Mouse (Mus musculus) neural tube, embryonic 11.5 days (tissue): ENCODE measurements around the gene Glt8d1. TPM values are rescaled to one million over a fixed set of nuclear protein-coding genes. Genes with fewer than 3 reads are reported as not detected.

Source experiments
- ATAC-seq: fragments of 200-750 bp; cut with Nextera tagmentation; 2 replicates; pipeline ENCODE4 v1.8.0; 2017; ENCODE audit warnings: moderate number of reproducible peaks, mild to moderate bottlenecking, moderate TSS enrichment, moderate library complexity; ENCODE audit not compliant: insufficient read depth, low FRiP score, low TSS enrichment
- DNase-seq: peaks from one replicate; pipeline ENCODE4 v3.0.0-alpha.2; 2015; ENCODE audit warnings: low spot score
- H3K27ac ChIP-seq: fragments of 300-500 bp; sonication (generic); 2 replicates; pipeline ENCODE4 v1.5.1; 2014; ENCODE audit warnings: low read depth, mild to moderate bottlenecking, low read length
- H3K27me3 ChIP-seq: fragments of 300-500 bp; sonication (generic); 2 replicates; pipeline ENCODE4 v1.6.1; 2014; ENCODE audit warnings: mild to moderate bottlenecking, low read length, mixed read lengths; ENCODE audit not compliant: control insufficient read depth, insufficient read depth
- H3K36me3 ChIP-seq: fragments of 300-500 bp; sonication (generic); 2 replicates; pipeline ENCODE4 v1.6.1; 2014; ENCODE audit warnings: mild to moderate bottlenecking, low read length, moderate library complexity, mixed read lengths; ENCODE audit not compliant: control insufficient read depth, insufficient read depth
- H3K4me1 ChIP-seq: fragments of 300-500 bp; sonication (generic); 2 replicates; pipeline ENCODE4 v1.6.1; 2014; ENCODE audit warnings: low read length, mixed read lengths; ENCODE audit not compliant: control insufficient read depth, insufficient read depth
- H3K4me2 ChIP-seq: fragments of 300-500 bp; sonication (generic); 2 replicates; pipeline ENCODE4 v1.6.1; 2014; ENCODE audit warnings: low read depth, mild to moderate bottlenecking, moderate library complexity
- H3K4me3 ChIP-seq: fragments of 300-500 bp; sonication (generic); 2 replicates; pipeline ENCODE4 v1.5.1; 2014; ENCODE audit warnings: low read depth, low read length
- H3K9ac ChIP-seq: fragments of 300-500 bp; sonication (generic); 2 replicates; pipeline ENCODE4 v1.6.1; 2014; ENCODE audit warnings: mild to moderate bottlenecking, low read length
- H3K9me3 ChIP-seq: fragments of 300-500 bp; sonication (generic); 2 replicates; pipeline ENCODE4 v1.6.1; 2016; ENCODE audit warnings: low read length; ENCODE audit not compliant: control insufficient read depth
- WGBS: fragments of 180-500 bp; shearing (Covaris S2); extraction: QIAGEN DNeasy Blood & Tissue Kit; methylation state at CpG from one replicate; pipeline ENCODE4 v1.1.7; 2014; 5-methylcytosine and 5-hydroxymethylcytosine counted together
- polyA plus RNA-seq: library from polyadenylated mRNA; unstranded; fragments of >200 nt; fragmentation: Nextera tagmentation; extraction: Ambion mirVana; gene quantifications from 2 replicates; pipeline ENCODE4 v1.2.1, GENCODE M21; 2014

The Glt8d1 gene
- polyA plus RNA-seq = 54.9 and 59.2 TPM in 2 replicates

DNA sequence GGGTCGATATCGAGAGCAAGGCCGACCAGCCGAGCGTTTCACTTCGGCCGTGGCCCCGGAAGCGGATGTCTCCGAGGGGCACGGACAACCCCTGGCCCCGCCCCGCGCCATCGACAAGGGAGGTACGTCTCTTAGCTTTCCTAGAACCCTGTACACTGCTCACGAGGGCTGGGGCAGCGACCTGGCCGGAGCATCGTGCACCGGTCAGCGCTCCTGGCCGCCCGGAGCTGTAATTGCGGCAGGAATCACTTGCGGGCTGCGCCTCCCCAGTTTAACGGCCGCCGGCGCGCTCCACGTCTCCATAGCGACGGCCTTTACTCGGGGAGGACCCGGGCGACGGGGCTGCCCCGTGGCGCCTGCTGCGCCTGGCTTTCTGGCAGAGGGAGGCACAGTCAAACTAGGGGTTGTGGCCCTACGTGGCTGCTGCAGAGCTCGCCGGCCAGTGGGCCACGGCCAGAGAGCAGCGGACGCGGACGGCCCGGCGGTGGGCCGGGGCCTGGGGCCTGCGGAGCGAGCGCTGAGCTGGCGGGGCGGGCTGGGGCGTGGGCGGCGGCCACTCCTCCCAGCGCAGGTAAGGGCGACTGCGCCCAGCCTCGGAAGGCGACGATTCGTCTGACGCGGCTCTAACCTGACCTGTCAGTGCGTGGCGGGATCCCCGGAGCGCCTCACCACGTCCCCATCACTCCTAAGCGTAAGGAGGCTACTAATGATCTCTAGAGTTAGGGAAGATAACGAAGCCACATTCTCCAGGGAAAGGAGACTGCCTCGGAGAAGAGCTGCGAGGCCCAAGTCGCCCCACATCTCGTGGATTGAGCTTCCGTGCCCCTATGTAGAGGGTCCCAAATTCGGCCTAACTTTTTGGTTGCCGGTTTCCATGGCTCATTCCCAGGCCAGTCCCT, at the start of gene Glt8d1, which contains the start of gene Spcs1:
TSS of gene Glt8d1 (plus strand) at position 94 of the 899 bp plus-strand sequence.
TSS of gene Spcs1 (minus strand) at position 366 of the 899 bp plus-strand sequence.
- Histone ChIP-seq H3K4me1 (peaks cover 11% of the 10 kb centered on the region), H3K27ac (peak within 1 kb of the TSS; percentile 84), H3K4me3 (peak within 1 kb of the TSS; percentile 89), H3K9ac (peak within 1 kb of the TSS; percentile 88), H3K36me3 (no peaks in the 10 kb centered on the region), H3K27me3 (no peaks in the 10 kb centered on the region), H3K4me2 (peak within 1 kb of the TSS; percentile 54), H3K9me3 (no peaks in the 10 kb centered on the region)
- DNase-seq = peak; percentile 88
- WGBS = under 1% methylated on average over 82 of the region's 84 CpGs
- peak; percentile 94 for ATAC-seq

DNA sequence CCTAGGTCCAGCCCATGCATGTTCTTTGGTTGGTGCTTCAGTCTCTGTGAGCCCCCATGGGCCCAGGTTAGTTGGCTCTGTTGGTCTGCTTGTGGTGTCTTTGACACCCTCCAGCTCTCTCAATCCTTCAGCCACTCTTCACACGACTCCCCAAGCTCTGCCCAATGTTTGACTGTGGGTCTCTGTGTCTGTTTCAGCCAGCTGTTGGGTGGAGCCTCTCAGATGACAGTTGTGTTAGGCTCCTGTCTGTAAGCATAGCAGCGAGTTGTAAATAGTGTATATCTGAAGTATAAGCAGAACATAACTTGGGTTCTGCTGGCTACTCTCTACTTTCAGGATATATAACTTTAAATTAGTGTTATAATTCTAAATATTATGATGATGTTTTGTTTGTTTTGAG, 42.7 kb upstream of the Glt8d1 start:
- ATAC-seq (no peak), DNase-seq (no peak)
- Histone ChIP-seq H3K9ac (no peak overlapping the region), H3K4me2 (no peak overlapping the region), H3K27ac (no peak overlapping the region), H3K9me3 (no peaks in the 10 kb centered on the region), H3K4me3 (no peak overlapping the region), H3K4me1 (no peaks in the 10 kb centered on the region), H3K36me3 (no peaks in the 10 kb centered on the region), H3K27me3 (no peaks in the 10 kb centered on the region)
- WGBS = 84% methylated on average over 2 of the region's 2 CpGs

DNA sequence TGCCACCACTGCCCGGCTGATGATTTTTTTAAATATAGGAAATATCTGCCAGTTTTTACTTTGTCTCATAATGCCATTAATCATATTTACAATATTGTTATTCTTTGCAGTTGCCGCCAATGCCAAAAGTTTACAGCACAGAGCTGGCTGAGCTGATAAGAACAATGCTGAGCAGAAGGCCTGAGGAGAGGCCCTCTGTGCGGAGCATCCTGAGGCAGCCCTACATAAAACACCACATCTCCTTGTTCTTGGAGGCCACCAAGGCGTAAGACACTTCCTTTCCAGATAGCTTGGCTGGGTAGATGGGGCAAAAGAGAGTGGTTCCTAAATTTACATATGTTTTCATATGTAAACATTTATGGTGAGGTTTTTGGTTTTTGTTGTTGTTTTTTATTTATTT, 42.2 kb upstream of the Glt8d1 start:
- H3K36me3 ChIP-seq = no peaks in the 10 kb centered on the region
- whole genome bisulfite sequencing = 95% methylated on average over 4 of the region's 4 CpGs
- no peaks in the 10 kb centered on the region for H3K4me1 ChIP-seq
- H3K27ac ChIP-seq = no peak overlapping the region
- H3K9me3 ChIP-seq = no peaks in the 10 kb centered on the region
- no peaks in the 10 kb centered on the region for H3K27me3 ChIP-seq
- ATAC-seq = no peak
- no peak overlapping the region for H3K9ac ChIP-seq
- no peak overlapping the region for H3K4me3 ChIP-seq
- DNase-seq = no peak
- H3K4me2 ChIP-seq = no peak overlapping the region

DNA sequence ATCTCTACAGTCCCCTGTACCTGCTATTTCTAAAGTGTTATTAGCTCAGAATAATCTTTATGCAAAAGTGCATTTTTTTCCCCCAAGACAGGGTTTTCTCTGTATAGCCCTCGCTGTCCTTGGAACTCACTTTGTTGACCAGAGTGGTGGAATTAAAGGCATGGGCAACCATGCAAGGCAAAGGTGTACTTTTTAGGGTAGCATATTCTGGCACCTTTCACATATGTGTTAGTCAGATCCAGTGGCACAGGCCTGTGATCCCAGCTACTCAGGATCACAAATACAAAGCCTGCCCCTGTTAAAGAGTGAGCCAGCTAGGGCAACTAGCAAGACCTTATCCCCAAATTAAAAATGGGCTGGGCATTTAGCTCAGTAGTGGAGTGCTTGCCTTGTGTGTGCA, 40.8 kb upstream of the Glt8d1 start:
- 86% methylated on average over 1 of the region's 1 CpGs for WGBS
- ATAC-seq (no peak), DNase-seq (no peak)
- H3K9ac ChIP-seq = no peak overlapping the region
- no peaks in the 10 kb centered on the region for H3K36me3 ChIP-seq
- H3K4me3 ChIP-seq = no peak overlapping the region
- H3K27ac ChIP-seq = no peak overlapping the region
- no peak overlapping the region for H3K4me2 ChIP-seq
- H3K4me1 ChIP-seq = no peaks in the 10 kb centered on the region
- no peaks in the 10 kb centered on the region for H3K27me3 ChIP-seq
- no peaks in the 10 kb centered on the region for H3K9me3 ChIP-seq

DNA sequence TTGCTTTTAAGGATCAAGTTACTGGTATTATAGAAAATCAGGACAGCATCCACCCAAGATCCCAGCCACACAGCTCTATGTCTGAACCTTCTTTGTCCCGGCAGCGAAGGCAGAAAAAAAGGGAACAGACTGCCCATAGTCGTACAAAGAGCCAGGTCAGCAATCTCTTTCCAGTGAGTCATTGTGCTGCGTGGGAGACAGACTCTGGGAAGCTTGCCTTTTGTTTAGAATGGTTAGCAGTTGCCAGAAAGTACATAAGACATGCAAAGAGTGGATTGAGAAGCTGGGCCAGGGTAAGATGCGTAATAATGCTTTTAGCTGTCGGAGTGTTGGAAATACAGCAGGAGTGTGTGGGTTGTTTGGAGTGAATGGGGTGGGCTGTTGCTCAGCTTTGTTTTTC, 27.0 kb upstream of the Glt8d1 start:
- 64% methylated on average over 6 of the region's 6 CpGs for WGBS
- Histone ChIP-seq H3K27me3 (no peaks in the 10 kb centered on the region), H3K4me3 (no peak overlapping the region), H3K4me2 (no peak overlapping the region), H3K4me1 (no peaks in the 10 kb centered on the region), H3K9me3 (no peaks in the 10 kb centered on the region), H3K9ac (no peak overlapping the region), H3K27ac (0 out of 2 replicates have a peak overlapping the region, but pooled peaks have one; percentile 17), H3K36me3 (no peaks in the 10 kb centered on the region)
- DNase-seq (no peak), ATAC-seq (no peak)

DNA sequence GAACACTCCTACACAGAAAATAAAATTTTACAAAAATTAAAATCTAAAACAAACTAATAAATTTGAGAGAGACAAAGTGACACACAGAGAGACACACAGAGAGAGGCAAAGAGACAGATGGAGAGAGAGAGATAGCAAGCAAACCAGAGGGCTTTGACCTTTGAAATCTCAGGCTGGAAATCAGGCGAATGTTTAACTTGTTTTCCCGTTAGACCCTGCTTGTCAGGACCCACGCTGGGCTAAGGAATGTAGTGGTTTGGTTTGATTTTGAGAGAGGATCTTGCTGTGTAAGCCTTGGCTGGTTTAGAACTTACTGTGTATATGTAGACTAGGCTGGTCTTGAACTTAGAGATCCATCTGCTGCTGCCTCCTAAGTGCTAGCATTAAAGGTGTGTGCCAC, 25.0 kb upstream of the Glt8d1 start:
- no peak overlapping the region for H3K4me2 ChIP-seq
- 80% methylated on average over 3 of the region's 3 CpGs for WGBS
- no peak overlapping the region for H3K9ac ChIP-seq
- H3K4me3 ChIP-seq = no peak overlapping the region
- peaks cover 2% of the 10 kb centered on the region; the same call in 1 of the 2 replicates for H3K36me3 ChIP-seq
- no peaks in the 10 kb centered on the region for H3K4me1 ChIP-seq
- no peaks in the 10 kb centered on the region for H3K9me3 ChIP-seq
- H3K27ac ChIP-seq = no peak overlapping the region
- no peak for ATAC-seq
- DNase-seq = no peak
- H3K27me3 ChIP-seq = no peaks in the 10 kb centered on the region

DNA sequence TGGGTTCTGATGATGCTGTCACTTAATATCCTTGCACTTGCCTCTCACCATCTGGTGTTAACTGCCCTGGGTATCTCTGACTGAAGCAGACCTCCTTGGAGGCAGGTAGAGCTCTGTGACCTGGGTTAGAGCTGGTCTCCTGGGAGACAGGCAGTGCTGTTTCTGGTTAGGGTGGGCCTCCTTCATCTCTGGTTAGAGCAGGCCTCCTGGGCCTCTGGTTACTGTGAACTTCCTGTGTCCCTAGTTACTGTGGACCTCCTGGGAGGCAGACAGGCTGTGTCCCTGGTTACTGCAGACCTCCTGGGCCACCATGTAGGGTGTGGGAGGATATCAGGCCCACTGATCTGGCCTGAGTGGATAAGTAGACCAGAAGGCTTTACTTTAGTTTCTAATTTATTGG, 4.8 kb upstream of the Glt8d1 start:
- Histone ChIP-seq H3K9ac (no peak overlapping the region), H3K4me2 (no peak overlapping the region), H3K9me3 (no peaks in the 10 kb centered on the region), H3K4me3 (no peak overlapping the region), H3K4me1 (peaks cover 6% of the 10 kb centered on the region; the same call in 1 of the 2 replicates), H3K36me3 (no peaks in the 10 kb centered on the region), H3K27ac (no peak overlapping the region), H3K27me3 (no peaks in the 10 kb centered on the region)
- ATAC-seq (no peak), DNase-seq (no peak)

DNA sequence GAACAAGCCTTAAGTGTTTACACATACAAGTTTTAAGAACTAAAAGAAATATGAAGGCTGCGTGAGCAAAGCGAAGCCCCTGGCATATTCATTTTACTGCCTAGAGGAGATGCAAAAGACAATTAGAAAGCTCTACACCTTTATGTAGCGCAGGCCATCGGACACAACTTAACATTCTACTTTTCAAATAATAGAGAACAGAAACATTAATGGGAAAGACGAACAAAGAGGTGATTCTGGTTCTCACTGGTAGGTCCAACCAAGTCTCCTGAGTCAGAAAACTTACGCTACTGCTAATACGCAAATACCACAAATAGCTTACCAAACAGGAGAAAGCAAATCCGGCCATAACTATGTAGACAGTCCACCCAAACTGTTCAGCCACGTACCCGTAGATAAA, 844 bp upstream of the Glt8d1 start:
- ATAC-seq (no peak), DNase-seq (no peak)
- Histone ChIP-seq H3K4me2 (peak overlapping the region; percentile 54), H3K36me3 (no peaks in the 10 kb centered on the region), H3K27ac (no peak overlapping the region), H3K9ac (peak overlapping the region; percentile 88), H3K9me3 (no peaks in the 10 kb centered on the region), H3K27me3 (no peaks in the 10 kb centered on the region), H3K4me1 (peaks cover 11% of the 10 kb centered on the region), H3K4me3 (peak overlapping the region; percentile 89)
- 68% methylated on average over 10 of the region's 10 CpGs for WGBS

DNA sequence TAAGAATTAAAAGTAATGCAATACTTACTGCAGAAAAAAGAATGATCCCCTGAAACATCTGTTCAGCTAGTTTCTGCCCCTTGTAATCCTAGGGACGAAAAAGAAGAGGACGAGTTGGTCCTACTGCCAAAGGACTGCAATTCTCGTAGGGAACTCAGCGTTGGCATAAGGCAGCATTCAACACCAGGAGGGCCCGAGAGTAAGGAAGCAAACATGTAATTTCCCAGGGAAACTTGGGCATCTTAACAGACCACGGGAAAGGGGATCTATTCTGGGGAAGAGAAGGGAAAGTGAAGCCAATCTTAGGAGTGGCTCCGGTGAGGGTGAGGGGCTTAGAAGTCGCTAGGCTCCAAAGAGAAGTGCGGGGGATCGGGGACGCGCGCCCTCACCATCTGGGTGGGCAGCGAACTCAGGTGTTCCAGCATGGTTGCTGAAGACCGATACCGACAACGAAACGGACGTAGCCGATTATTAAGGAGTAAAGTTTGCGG, 339 bp upstream of the Glt8d1 start:
- Histone ChIP-seq H3K36me3 (no peaks in the 10 kb centered on the region), H3K4me2 (peak overlapping the region; percentile 54), H3K4me1 (peaks cover 11% of the 10 kb centered on the region), H3K27ac (peak overlapping the region; percentile 84; the same call in 1 of the 2 replicates), H3K9ac (peak overlapping the region; percentile 88), H3K9me3 (no peaks in the 10 kb centered on the region), H3K4me3 (peak overlapping the region; percentile 89), H3K27me3 (no peaks in the 10 kb centered on the region)
- ATAC-seq = peak; percentile 18; the same call in 1 of the 2 replicates
- 2% methylated on average over 21 of the region's 21 CpGs for WGBS
- DNase-seq = no peak
